Mouse (Mus musculus) frontal cortex, postnatal 36 days (tissue): Measurements from ENCODE around the gene Atp6v1b1.

Source experiments
- DNase-seq, 2 experiments: peaks; one replicate each; pipeline ENCODE4 v3.0.0; 2022; ENCODE audit warnings: low spot score in 2 of 2

Gene Atp6v1b1

GRCm38 (mm10) chr6:83715461-83716196, 27.2 kb upstream of the Atp6v1b1 start:
- DNase-seq: no peak

GRCm38 (mm10) chr6:83717026-83717425, 25.8 kb upstream of the Atp6v1b1 start:
- DNase-seq: no peak

GRCm38 (mm10) chr6:83722526-83722925, 20.3 kb upstream of the Atp6v1b1 start:
- no peak for DNase-seq

GRCm38 (mm10) chr6:83727178-83727577, 15.6 kb upstream of the Atp6v1b1 start:
- no peak for DNase-seq

GRCm38 (mm10) chr6:83728488-83728887, 14.3 kb upstream of the Atp6v1b1 start:
- DNase-seq: no peak

GRCm38 (mm10) chr6:83729350-83729970, 13.3 kb upstream of the Atp6v1b1 start:
- no peak for DNase-seq

- no peak for DNase-seq
Measured at GRCm38 (mm10) chr6:83731128-83731527, 11.7 kb upstream of the Atp6v1b1 start.

GRCm38 (mm10) chr6:83737311-83737710, 5.5 kb upstream of the Atp6v1b1 start:
- DNase-seq: no peak

- DNase-seq: no peak
Measured at GRCm38 (mm10) chr6:83738596-83738995, 4.2 kb upstream of the Atp6v1b1 start.

- DNase-seq: no peak
Measured at GRCm38 (mm10) chr6:83743212-83743611, 422 bp downstream of the Atp6v1b1 start.

- DNase-seq: no peak
Measured at GRCm38 (mm10) chr6:83744126-83744525, 1.3 kb downstream of the Atp6v1b1 start.

- DNase-seq: no peak
Measured at GRCm38 (mm10) chr6:83744557-83744956, 1.8 kb downstream of the Atp6v1b1 start.

GRCm38 (mm10) chr6:83745466-83745865, 2.7 kb downstream of the Atp6v1b1 start:
- DNase-seq: no peak

GRCm38 (mm10) chr6:83749286-83749685, 6.5 kb downstream of the Atp6v1b1 start:
- no peak for DNase-seq

GRCm38 (mm10) chr6:83750171-83750684, 7.4 kb downstream of the Atp6v1b1 start:
- DNase-seq: peak; percentile 37 to 38

GRCm38 (mm10) chr6:83756051-83756450, 13.3 kb downstream of the Atp6v1b1 start:
- no peak for DNase-seq

GRCm38 (mm10) chr6:83762344-83762743, 19.6 kb downstream of the Atp6v1b1 start, which contains the start of gene Ankrd53:
Ankrd53 (plus strand) TSS chr6:83762644.
- DNase-seq: no peak

GRCm38 (mm10) chr6:83762880-83763431, 20.2 kb downstream of the Atp6v1b1 start:
- DNase-seq: no peak

GRCm38 (mm10) chr6:83766982-83767381, 24.2 kb downstream of the Atp6v1b1 start:
- no peak for DNase-seq

- no peak for DNase-seq
Measured at GRCm38 (mm10) chr6:83768485-83768884, 25.7 kb downstream of the Atp6v1b1 start.

GRCm38 (mm10) chr6:83774126-83774525, 31.3 kb downstream of the Atp6v1b1 start:
- DNase-seq: no peak

GRCm38 (mm10) chr6:83774781-83775563, 32.2 kb downstream of the Atp6v1b1 start:
- DNase-seq: no peak
